Mouse (Mus musculus) spleen, postnatal 0 days (tissue): Measurements from ENCODE around the gene Ahr. TPM values are rescaled to one million over a fixed set of nuclear protein-coding genes. Genes with fewer than 3 reads are reported as not detected.

ENCODE experiments used
- polyA plus RNA-seq: library from polyadenylated mRNA; unstranded; fragments of >200 nt; fragmentation: Nextera tagmentation; extraction: Ambion mirVana; gene quantifications from 2 replicates; pipeline ENCODE4 v1.2.1, GENCODE M21; 2015

Ahr gene
- 4.6 and 7.5 TPM in 2 replicates for polyA plus RNA-seq

DNA sequence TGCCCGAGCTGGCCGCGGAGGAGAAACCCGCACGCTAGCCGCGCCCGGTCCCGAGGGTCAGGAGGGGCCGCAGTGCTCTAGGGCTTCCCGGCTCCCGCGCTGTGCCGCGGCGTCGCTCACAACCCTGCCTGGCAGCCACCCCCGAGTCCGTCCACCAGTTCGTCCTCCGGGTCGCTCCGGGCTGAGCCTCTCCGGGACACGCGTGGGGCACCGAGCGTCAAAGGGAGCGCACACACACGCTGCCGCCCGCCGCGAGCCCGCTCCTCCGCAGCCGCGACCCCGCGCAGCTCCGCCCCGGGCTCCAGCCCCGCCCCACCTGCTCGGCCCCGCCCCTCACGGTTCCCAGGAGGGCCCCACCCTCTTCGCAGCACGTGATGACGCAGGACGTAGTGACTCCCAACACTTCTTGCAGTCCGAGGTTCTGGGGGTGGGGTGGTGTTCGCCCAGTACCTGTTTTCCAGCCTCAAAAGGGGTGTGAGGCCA is at the start of gene Ahr:
Ahr (minus strand) TSS at position 285 of the 483 bp plus-strand sequence.

